Mouse (Mus musculus): ENCODE data around the gene Ccdc70. TPM values are rescaled to one million over a fixed set of nuclear protein-coding genes. Genes with fewer than 3 reads are reported as not detected.
A peak's percentile ranks its signal among the peaks of the same experiment; 100 is the strongest.

The Ccdc70 gene
- polyA plus RNA-seq, 1 experiment = not detected

- Histone ChIP-seq H3K4me1 (ENCODE audit: control insufficient read depth, insufficient read depth, low read length) (no peaks in the 10 kb centered on the region), H3K27me3 (ENCODE audit: control insufficient read depth, insufficient read depth, low read length, poor library complexity, severe bottlenecking) (no peaks in the 10 kb centered on the region), H3K36me3 (ENCODE audit: control insufficient read depth, insufficient read depth, low read length, poor library complexity, severe bottlenecking) (no peaks in the 10 kb centered on the region), H3K9ac (ENCODE audit: low read depth, poor library complexity, severe bottlenecking) (no peak overlapping the region), H3K4me3 (ENCODE audit: low read depth, low read length) (no peak overlapping the region), H3K9me3 (replicated peaks; ENCODE audit: control insufficient read depth, insufficient read depth, low read length, poor library complexity, severe bottlenecking) (no peaks in the 10 kb centered on the region), H3K27ac (ENCODE audit: insufficient read depth, low read length) (no peak overlapping the region)
- TF ChIP-seq POLR2A (IDR thresholded peaks at IDR 0.05; ENCODE audit: insufficient read depth, low read length) = no peak
- TF ChIP-seq CTCF (IDR thresholded peaks at IDR 0.05; ENCODE audit: low read depth, low read length) = no peak
- TF ChIP-seq EP300 (IDR thresholded peaks at IDR 0.05; ENCODE audit: insufficient read depth, low read depth, low read length) = no peak
Observed at GRCm38 (mm10) chr8:21955321-21955720, 14.3 kb upstream of the Ccdc70 start.

DNA sequence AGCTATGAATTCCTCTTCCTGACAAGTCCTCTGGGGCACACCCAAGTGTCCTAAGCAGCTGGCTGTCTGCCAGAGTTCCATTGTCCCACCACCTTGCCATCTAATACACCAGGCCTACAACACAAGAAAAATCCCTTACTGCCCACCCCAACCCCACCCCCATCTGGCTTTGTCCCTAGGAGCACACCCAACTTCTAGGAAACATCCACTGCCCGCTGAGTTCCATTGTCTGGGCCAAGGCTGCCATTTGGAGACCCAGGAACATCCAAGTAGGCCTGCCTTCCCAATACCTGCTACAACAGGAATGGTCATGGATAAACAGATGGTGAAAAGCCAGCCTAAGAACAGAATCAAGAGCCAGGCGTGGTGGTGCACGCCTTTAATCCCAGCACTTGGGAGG, 13.2 kb upstream of the Ccdc70 start:
- Histone ChIP-seq H3K27me3 (ENCODE audit: control insufficient read depth, insufficient read depth, low read length, poor library complexity, severe bottlenecking) (no peaks in the 10 kb centered on the region), H3K4me3 (ENCODE audit: low read depth, low read length) (no peak overlapping the region), H3K27ac (ENCODE audit: insufficient read depth, low read length) (no peak overlapping the region), H3K9ac (ENCODE audit: low read depth, poor library complexity, severe bottlenecking) (no peak overlapping the region), H3K9me3 (replicated peaks; ENCODE audit: control insufficient read depth, insufficient read depth, low read length, poor library complexity, severe bottlenecking) (no peaks in the 10 kb centered on the region), H3K4me1 (ENCODE audit: control insufficient read depth, insufficient read depth, low read length) (no peaks in the 10 kb centered on the region), H3K36me3 (ENCODE audit: control insufficient read depth, insufficient read depth, low read length, poor library complexity, severe bottlenecking) (no peaks in the 10 kb centered on the region)
- TF ChIP-seq POLR2A (IDR thresholded peaks at IDR 0.05; ENCODE audit: insufficient read depth, low read length) (no peak), CTCF (IDR thresholded peaks at IDR 0.05; ENCODE audit: low read depth, low read length) (no peak), EP300 (IDR thresholded peaks at IDR 0.05; ENCODE audit: insufficient read depth, low read depth, low read length) (no peak)

DNA sequence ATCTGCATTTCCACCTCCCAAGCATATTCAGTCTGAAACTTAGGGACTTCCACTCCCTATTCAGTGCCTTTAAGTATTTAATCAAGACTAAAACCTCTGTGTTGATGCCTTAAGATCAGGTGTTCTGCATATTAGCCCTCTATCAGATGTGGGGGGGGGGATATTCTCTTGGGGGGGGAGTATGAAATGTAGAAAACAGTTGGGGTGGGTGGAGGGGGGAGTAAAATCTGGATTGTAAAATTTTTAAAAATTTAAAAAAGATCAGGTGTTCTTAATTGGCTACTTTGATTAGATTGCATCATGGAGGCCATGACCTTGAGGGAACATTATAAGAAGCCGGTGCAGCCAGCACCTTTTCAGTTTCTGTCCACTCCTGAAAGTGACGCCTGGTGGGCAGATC, 11.2 kb upstream of the Ccdc70 start, which contains the start of gene Fam90a1a:
Fam90a1a (plus strand) TSS at position 301 of the 400 bp plus-strand sequence.
- H3K9ac ChIP-seq (ENCODE audit: low read depth, poor library complexity, severe bottlenecking) = no peak within 1 kb of the TSS
- no peak within 1 kb of the TSS for H3K4me3 ChIP-seq (ENCODE audit: low read depth, low read length)
- TF ChIP-seq CTCF (IDR thresholded peaks at IDR 0.05; ENCODE audit: low read depth, low read length) = no peak
- TF ChIP-seq POLR2A (IDR thresholded peaks at IDR 0.05; ENCODE audit: insufficient read depth, low read length) = no peak
- no peak for TF ChIP-seq EP300 (IDR thresholded peaks at IDR 0.05; ENCODE audit: insufficient read depth, low read depth, low read length)
- H3K9me3 ChIP-seq (replicated peaks; ENCODE audit: control insufficient read depth, insufficient read depth, low read length, poor library complexity, severe bottlenecking) = no peaks in the 10 kb centered on the region
- no peaks in the 10 kb centered on the region for H3K36me3 ChIP-seq (ENCODE audit: control insufficient read depth, insufficient read depth, low read length, poor library complexity, severe bottlenecking)
- H3K4me1 ChIP-seq (ENCODE audit: control insufficient read depth, insufficient read depth, low read length) = no peaks in the 10 kb centered on the region
- no peaks in the 10 kb centered on the region for H3K27me3 ChIP-seq (ENCODE audit: control insufficient read depth, insufficient read depth, low read length, poor library complexity, severe bottlenecking)
- H3K27ac ChIP-seq (ENCODE audit: insufficient read depth, low read length) = no peak within 1 kb of the TSS

DNA sequence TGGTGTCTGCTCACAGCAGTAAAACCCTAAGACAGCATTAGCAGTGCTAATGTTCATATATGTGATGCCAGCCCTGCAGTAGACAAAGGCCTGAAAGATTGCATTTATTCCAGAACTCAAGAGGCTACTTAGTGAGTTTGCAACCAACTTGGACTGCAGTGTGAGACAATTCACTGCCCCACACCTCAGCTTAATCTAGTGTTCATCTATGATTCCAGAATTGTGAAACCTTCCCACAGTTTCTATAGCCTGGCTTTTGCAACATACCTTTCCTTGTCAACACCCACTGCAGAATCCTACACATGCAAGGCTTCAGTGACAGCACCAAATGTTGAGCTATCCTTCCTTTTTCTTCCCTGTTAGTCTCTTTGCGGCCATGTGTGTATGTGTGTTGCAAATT, 2.9 kb upstream of the Ccdc70 start:
- H3K27ac ChIP-seq (ENCODE audit: insufficient read depth, low read length) = no peak overlapping the region
- TF ChIP-seq EP300 (IDR thresholded peaks at IDR 0.05; ENCODE audit: insufficient read depth, low read depth, low read length) (no peak), POLR2A (IDR thresholded peaks at IDR 0.05; ENCODE audit: insufficient read depth, low read length) (no peak), CTCF (IDR thresholded peaks at IDR 0.05; ENCODE audit: low read depth, low read length) (no peak)
- no peaks in the 10 kb centered on the region for H3K9me3 ChIP-seq (replicated peaks; ENCODE audit: control insufficient read depth, insufficient read depth, low read length, poor library complexity, severe bottlenecking)
- no peak overlapping the region for H3K4me3 ChIP-seq (ENCODE audit: low read depth, low read length)
- no peaks in the 10 kb centered on the region for H3K4me1 ChIP-seq (ENCODE audit: control insufficient read depth, insufficient read depth, low read length)
- H3K27me3 ChIP-seq (ENCODE audit: control insufficient read depth, insufficient read depth, low read length, poor library complexity, severe bottlenecking) = no peaks in the 10 kb centered on the region
- no peak overlapping the region for H3K9ac ChIP-seq (ENCODE audit: low read depth, poor library complexity, severe bottlenecking)
- H3K36me3 ChIP-seq (ENCODE audit: control insufficient read depth, insufficient read depth, low read length, poor library complexity, severe bottlenecking) = no peaks in the 10 kb centered on the region

DNA sequence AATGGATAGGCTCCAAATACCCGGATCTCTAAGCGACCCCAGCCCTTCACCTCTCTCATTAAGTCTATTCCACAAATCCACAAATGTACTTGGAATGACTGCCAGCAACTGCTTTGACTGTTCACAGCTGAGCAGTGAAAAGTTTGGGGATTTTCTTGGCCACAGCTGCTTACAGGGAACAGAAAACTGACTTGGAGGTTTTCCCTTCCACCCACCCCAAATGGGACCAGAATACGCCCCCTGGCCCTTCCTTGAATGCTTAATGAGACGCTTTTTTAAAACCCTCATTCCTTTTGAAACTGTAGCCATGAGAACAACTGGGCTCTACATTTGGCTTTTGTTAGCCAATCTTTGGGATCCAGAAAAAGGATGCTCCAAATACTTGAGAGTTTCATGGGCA, 8.6 kb downstream of the Ccdc70 start:
- H3K9ac ChIP-seq (ENCODE audit: low read depth, poor library complexity, severe bottlenecking) = no peak overlapping the region
- no peaks in the 10 kb centered on the region for H3K9me3 ChIP-seq (replicated peaks; ENCODE audit: control insufficient read depth, insufficient read depth, low read length, poor library complexity, severe bottlenecking)
- no peak overlapping the region for H3K27ac ChIP-seq (ENCODE audit: insufficient read depth, low read length)
- no peaks in the 10 kb centered on the region for H3K4me1 ChIP-seq (ENCODE audit: control insufficient read depth, insufficient read depth, low read length)
- H3K36me3 ChIP-seq (ENCODE audit: control insufficient read depth, insufficient read depth, low read length, poor library complexity, severe bottlenecking) = no peaks in the 10 kb centered on the region
- no peak overlapping the region for H3K4me3 ChIP-seq (ENCODE audit: low read depth, low read length)
- no peak for TF ChIP-seq CTCF (IDR thresholded peaks at IDR 0.05; ENCODE audit: low read depth, low read length)
- no peak for TF ChIP-seq EP300 (IDR thresholded peaks at IDR 0.05; ENCODE audit: insufficient read depth, low read depth, low read length)
- TF ChIP-seq POLR2A (IDR thresholded peaks at IDR 0.05; ENCODE audit: insufficient read depth, low read length) = no peak
- no peaks in the 10 kb centered on the region for H3K27me3 ChIP-seq (ENCODE audit: control insufficient read depth, insufficient read depth, low read length, poor library complexity, severe bottlenecking)

DNA sequence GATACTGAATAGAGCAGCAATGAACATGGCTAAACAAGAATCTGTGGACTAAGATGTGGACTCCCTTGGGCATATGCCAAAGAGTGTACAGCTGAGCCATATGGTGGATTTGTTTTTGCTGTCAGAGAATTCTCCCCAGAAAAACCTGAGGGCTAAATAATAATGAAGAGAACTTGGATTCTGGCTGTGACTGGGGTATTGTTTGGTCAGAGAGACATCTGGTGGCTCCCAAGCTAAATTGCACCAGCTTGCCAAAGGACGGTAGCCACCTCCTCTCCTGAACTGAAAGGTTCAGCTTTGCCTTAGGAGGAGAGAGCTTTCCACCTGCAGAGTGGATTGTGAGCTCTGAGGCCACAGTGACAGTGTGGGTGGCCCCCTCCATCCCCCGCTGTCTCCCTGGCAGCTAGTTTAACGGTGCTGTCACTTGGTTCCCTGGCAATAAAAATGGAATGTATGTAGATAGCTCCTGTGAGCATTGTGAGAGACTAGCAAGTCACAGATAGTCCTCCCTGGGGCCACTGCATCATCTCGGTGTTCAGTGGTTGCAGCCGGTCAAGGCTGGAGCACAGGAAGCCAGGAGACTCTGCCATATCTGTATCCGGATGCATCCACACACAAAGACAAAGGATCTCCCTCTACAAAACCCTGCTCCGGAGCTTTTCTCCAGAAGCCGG, 12.2 kb downstream of the Ccdc70 start:
- Histone ChIP-seq H3K36me3 (ENCODE audit: control insufficient read depth, insufficient read depth, low read length, poor library complexity, severe bottlenecking) (no peaks in the 10 kb centered on the region), H3K4me3 (ENCODE audit: low read depth, low read length) (no peak overlapping the region), H3K9ac (ENCODE audit: low read depth, poor library complexity, severe bottlenecking) (no peak overlapping the region), H3K4me1 (ENCODE audit: control insufficient read depth, insufficient read depth, low read length) (no peaks in the 10 kb centered on the region), H3K27me3 (ENCODE audit: control insufficient read depth, insufficient read depth, low read length, poor library complexity, severe bottlenecking) (no peaks in the 10 kb centered on the region), H3K27ac (ENCODE audit: insufficient read depth, low read length) (no peak overlapping the region), H3K9me3 (replicated peaks; ENCODE audit: control insufficient read depth, insufficient read depth, low read length, poor library complexity, severe bottlenecking) (no peaks in the 10 kb centered on the region)
- TF ChIP-seq CTCF (IDR thresholded peaks at IDR 0.05; ENCODE audit: low read depth, low read length) = peak; percentile 44
- no peak for TF ChIP-seq EP300 (IDR thresholded peaks at IDR 0.05; ENCODE audit: insufficient read depth, low read depth, low read length)
